Mouse (Mus musculus) lung, adult 18-20 months (tissue): ENCODE data around the gene Gm45808.

Experiments used
- DNase-seq, 2 experiments: peaks; one replicate each; pipeline ENCODE4 v3.0.0; 2022; ENCODE audit warnings: mixed read lengths in 2 of 2

Gene Gm45808

GRCm38 (mm10) chr7:45447325-45447990 lies 39.2 kb downstream of the Gm45808 start:
- DNase-seq, result peak in 1 of 2 experiments; percentile 36

GRCm38 (mm10) chr7:45446589-45446988 lies 40.0 kb downstream of the Gm45808 start:
- DNase-seq, result no peak

GRCm38 (mm10) chr7:45443526-45444420 lies 42.8 kb downstream of the Gm45808 start:
- no peak for DNase-seq

GRCm38 (mm10) chr7:45437521-45438276 lies 48.9 kb downstream of the Gm45808 start, which contains the start of gene Ruvbl2:
Gene Ruvbl2 (minus strand): TSS chr7:45438096.
- DNase-seq, result peak; percentile 44 to 71

GRCm38 (mm10) chr7:45437046-45437445 lies 49.6 kb downstream of the Gm45808 start:
- DNase-seq, result no peak

- no peak for DNase-seq
These were observed 50.2 kb downstream of the Gm45808 start for GRCm38 (mm10) chr7:45436444-45436843.

- peak in 1 of 2 experiments; percentile 61 for DNase-seq
These were observed 51.6 kb downstream of the Gm45808 start for GRCm38 (mm10) chr7:45435038-45435437.

GRCm38 (mm10) chr7:45434203-45435015 lies 52.2 kb downstream of the Gm45808 start, which contains the start of gene Gys1:
Gene Gys1 (plus strand): TSS chr7:45434844.
- peak; percentile 100 for DNase-seq

GRCm38 (mm10) chr7:45433835-45434202 lies 52.8 kb downstream of the Gm45808 start:
- DNase-seq, result no peak

GRCm38 (mm10) chr7:45426556-45426955 lies 60.1 kb downstream of the Gm45808 start:
- DNase-seq, result no peak

- no peak for DNase-seq
These were observed 65.4 kb downstream of the Gm45808 start for GRCm38 (mm10) chr7:45421194-45421593.

GRCm38 (mm10) chr7:45420615-45420919 lies 66.0 kb downstream of the Gm45808 start, which contains the start of gene Lhb:
Gene Lhb (plus strand): TSS chr7:45420820.
- no peak for DNase-seq

- DNase-seq, result no peak
These were observed 66.6 kb downstream of the Gm45808 start for GRCm38 (mm10) chr7:45419859-45420614.

- DNase-seq, result peak in 1 of 2 experiments; percentile 53
These were observed 68.6 kb downstream of the Gm45808 start for GRCm38 (mm10) chr7:45417962-45418492.
